8 mouse cellular contexts compared by ENCODE assay signal in the genomic region with DNA sequence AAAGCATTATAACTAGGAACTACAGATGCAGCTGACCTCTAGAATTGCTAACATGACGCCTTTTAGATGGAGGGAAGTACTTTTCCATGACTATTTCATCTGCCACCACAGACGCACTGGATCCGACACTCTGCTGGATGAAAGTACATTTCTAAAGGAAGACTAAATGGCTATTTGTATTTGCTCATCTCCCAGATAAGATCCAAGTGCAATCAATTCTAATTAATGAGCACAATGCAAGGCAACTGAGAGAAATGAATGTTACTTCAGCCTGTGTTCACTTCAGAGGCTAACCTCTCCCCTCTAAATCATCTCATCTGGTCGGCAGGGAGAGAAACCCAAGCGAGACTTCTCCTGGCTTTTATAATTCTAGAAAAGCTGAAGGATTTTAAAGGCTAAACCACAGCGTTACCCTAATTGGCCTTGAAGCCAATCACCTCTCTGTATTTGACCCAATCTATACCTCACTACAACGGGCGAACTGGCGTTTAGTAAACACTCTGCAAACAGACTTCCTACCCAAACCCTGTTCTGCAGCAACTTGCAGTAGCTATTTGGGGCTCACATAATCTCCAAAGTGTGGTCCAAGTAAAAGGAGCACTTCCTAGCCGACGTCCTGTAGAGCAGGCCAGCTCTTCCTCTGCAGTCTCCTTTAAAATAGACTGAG. TPM values are rescaled to one million over a fixed set of nuclear protein-coding genes. Genes with fewer than 3 reads are reported as not detected.
DNase-seq lines count a peak whose midpoint lies in the region; ATAC-seq and TF ChIP-seq lines count a peak whose summit lies in the region.

No protein-coding gene starts in this region.

- no peaks in the 10 kb centered on the region for H3K9me3 ChIP-seq in lung, embryonic 16.5 days (ENCODE audit: control insufficient read depth, low read length)
- H3K9me3 ChIP-seq in embryonic facial prominence, embryonic 12.5 days, result no peaks in the 10 kb centered on the region
- H3K9me3 ChIP-seq in intestine, embryonic 16.5 days (ENCODE audit: control insufficient read depth, low read length), result 0 out of 2 replicates have a peak, but pooled peaks cover 3% of the 10 kb centered on the region

- peaks cover 13% of the 10 kb centered on the region for H3K79me2 ChIP-seq in myocyte (ENCODE audit: control insufficient read depth, insufficient read depth)

- peak overlapping the region; percentile 89 for H3K9ac ChIP-seq in lung, embryonic 16.5 days (ENCODE audit: low read length)
- peak overlapping the region; percentile 63 for H3K9ac ChIP-seq in embryonic facial prominence, embryonic 12.5 days
- H3K9ac ChIP-seq in intestine, embryonic 16.5 days (ENCODE audit: low read depth, low read length), result peak overlapping the region; percentile 80

- DNase-seq in lung, postnatal 10 days, result no peak
- DNase-seq in urinary bladder, postnatal 14 days (ENCODE audit: low spot score), result no peak
- DNase-seq in spleen, postnatal 36 days (ENCODE audit: low spot score in 2 of 2), result no peak
- DNase-seq in ovary, postnatal 14 days (ENCODE audit: low spot score), result no peak

- peaks cover 4% of the 10 kb centered on the region; the same call in 1 of the 2 replicates for H3K4me1 ChIP-seq in lung, embryonic 16.5 days (replicated peaks; ENCODE audit: control insufficient read depth, insufficient read depth, low read length)
- 0 out of 2 replicates have a peak, but pooled peaks cover 8% of the 10 kb centered on the region for H3K4me1 ChIP-seq in embryonic facial prominence, embryonic 12.5 days
- peaks cover 4% of the 10 kb centered on the region for H3K4me1 ChIP-seq in intestine, embryonic 16.5 days (ENCODE audit: control insufficient read depth, insufficient read depth, low read length)

- H3K27ac ChIP-seq in lung, embryonic 16.5 days (ENCODE audit: low read length), result peak overlapping the region; percentile 91
- peak overlapping the region; percentile 79 for H3K27ac ChIP-seq in embryonic facial prominence, embryonic 12.5 days
- peak overlapping the region; percentile 83 for H3K27ac ChIP-seq in intestine, embryonic 16.5 days (ENCODE audit: low read length)

- no peaks in the 10 kb centered on the region for H3K27me3 ChIP-seq in lung, embryonic 16.5 days (ENCODE audit: control insufficient read depth, insufficient read depth, low read depth, low read length)
- no peaks in the 10 kb centered on the region for H3K27me3 ChIP-seq in embryonic facial prominence, embryonic 12.5 days
- no peaks in the 10 kb centered on the region for H3K27me3 ChIP-seq in intestine, embryonic 16.5 days (replicated peaks; ENCODE audit: control insufficient read depth, insufficient read depth, low read length)
- H3K27me3 ChIP-seq in myocyte (ENCODE audit: control insufficient read depth, insufficient read depth, insufficient read length), result no peaks in the 10 kb centered on the region

- no peak; the same call in 1 of the 2 replicates for ATAC-seq in lung, embryonic 16.5 days (ENCODE audit: low read depth)
- ATAC-seq in embryonic facial prominence, embryonic 12.5 days (ENCODE audit: insufficient number of reproducible peaks, insufficient read depth, low FRiP score, low TSS enrichment), result no peak
- no peak for ATAC-seq in intestine, embryonic 16.5 days

- peak overlapping the region; percentile 88 for H3K4me3 ChIP-seq in lung, embryonic 16.5 days (ENCODE audit: low read length)
- peak overlapping the region; percentile 63 for H3K4me3 ChIP-seq in embryonic facial prominence, embryonic 12.5 days
- H3K4me3 ChIP-seq in intestine, embryonic 16.5 days (ENCODE audit: low read length), result peak overlapping the region; percentile 81
- peak overlapping the region; percentile 93 for H3K4me3 ChIP-seq in myocyte

- H3K4me2 ChIP-seq in lung, embryonic 16.5 days (ENCODE audit: low read depth, low read length), result peak overlapping the region; percentile 85
- H3K4me2 ChIP-seq in embryonic facial prominence, embryonic 12.5 days (replicated peaks), result peak overlapping the region; percentile 62
- peak overlapping the region; percentile 65 for H3K4me2 ChIP-seq in intestine, embryonic 16.5 days (ENCODE audit: low read depth, low read length)
- peak overlapping the region; percentile 66 for H3K4me2 ChIP-seq in myocyte (ENCODE audit: low read depth)

- H3ac ChIP-seq in myocyte (ENCODE audit: control insufficient read depth, insufficient read length), result peak overlapping the region; percentile 18

- H3K36me3 ChIP-seq in lung, embryonic 16.5 days (ENCODE audit: control insufficient read depth, insufficient read depth, low read length), result peaks cover 12% of the 10 kb centered on the region
- H3K36me3 ChIP-seq in embryonic facial prominence, embryonic 12.5 days, result peaks cover 20% of the 10 kb centered on the region
- H3K36me3 ChIP-seq in intestine, embryonic 16.5 days (ENCODE audit: control insufficient read depth, insufficient read depth, low read length), result peaks cover 14% of the 10 kb centered on the region; the same call in 1 of the 2 replicates
- H3K36me3 ChIP-seq in myocyte (ENCODE audit: control insufficient read depth, insufficient read depth), result peaks cover 17% of the 10 kb centered on the region

- no peak for TF ChIP-seq POLR2A in myocyte (IDR thresholded peaks at IDR 0.05; ENCODE audit: insufficient read length, low read depth)

- 6% methylated on average over 11 of the region's 11 CpGs for WGBS in lung, embryonic 16.5 days
- WGBS in embryonic facial prominence, embryonic 12.5 days, result 15% methylated on average over 11 of the region's 11 CpGs
- WGBS in intestine, embryonic 16.5 days, result 7% methylated on average over 11 of the region's 11 CpGs

TF ChIP-seq in myocyte, 11 proteins besides CTCF, POLR2A, EP300 and RAD21:
- TF ChIP-seq MYOG (IDR thresholded peaks at IDR 0.05; ENCODE audit: control insufficient read depth in 1 of 3, insufficient read depth in 1 of 3, insufficient read length in 2 of 3, low read depth in 2 of 3) (no peak), CEBPB (IDR thresholded peaks at IDR 0.05; ENCODE audit: insufficient read depth, poor library complexity, severe bottlenecking) (no peak), MYOD1 (IDR thresholded peaks at IDR 0.05; ENCODE audit: control insufficient read depth in 1 of 3, insufficient read length in 2 of 3, low read depth in 2 of 3) (no peak), USF1 (IDR thresholded peaks at IDR 0.05; ENCODE audit: low read depth) (no peak), MAX (IDR thresholded peaks at IDR 0.05; ENCODE audit: low read depth) (no peak), E2F4 (IDR thresholded peaks at IDR 0.05; ENCODE audit: insufficient read depth) (no peak), TCF12 (IDR thresholded peaks at IDR 0.05; ENCODE audit: insufficient read depth, poor library complexity, severe bottlenecking) (no peak), REST (IDR thresholded peaks at IDR 0.05; ENCODE audit: insufficient read depth, insufficient read length) (no peak), SRF (IDR thresholded peaks at IDR 0.05; ENCODE audit: control insufficient read depth, insufficient read length, low read depth) (no peak), POLR2AphosphoS2 (IDR thresholded peaks at IDR 0.05; ENCODE audit: insufficient read length, low read depth) (no peak), TCF3 (IDR thresholded peaks at IDR 0.05; ENCODE audit: insufficient read length, low read depth) (no peak)

RNA-seq across cellular contexts. Expression of gene Orc5, which starts 0.7 kb away (rescaled TPM):
- polyA plus RNA-seq in lung, embryonic 16.5 days (2015; fragmentation: Nextera tagmentation; extraction: Ambion mirVana), result 35.1 and 37.6 TPM in 2 replicates
- 41.3 and 45.9 TPM in 2 replicates for polyA plus RNA-seq in embryonic facial prominence, embryonic 12.5 days (2016; fragmentation: Nextera tagmentation; extraction: Ambion mirVana)
- polyA plus RNA-seq in intestine, embryonic 16.5 days (2015; fragmentation: Nextera tagmentation; extraction: Ambion mirVana), result 35.4 and 41.4 TPM in 2 replicates
- polyA plus RNA-seq in myocyte (2012; fragmentation: generic; extraction: Trizol), result 9.5 TPM
